Comparison of ENCODE assay signal across 28 mouse cellular contexts in genomic region chr17:31134913-31135312, GRCm38 (mm10). TPM values are rescaled to one million over a fixed set of nuclear protein-coding genes. Genes with fewer than 3 reads are reported as not detected.
"Had no signal": no experiment of that assay in that cellular context is flagged by ENCODE, and none has a peak within 500 bp of the region (broad histone marks: within the 10 kb centered on the region; RNA-seq: fewer than 3 reads in every experiment).

No protein-coding gene starts in this region.

- H3K4me3 ChIP-seq: heart, adult 2 months; heart, embryonic 13.5 days; heart, embryonic 15.5 days; hindbrain, embryonic 13.5 days; hindbrain, embryonic 15.5 days; layer of hippocampus, adult 2 months; left cerebral cortex, adult 2 months; limb, embryonic 10.5 days; limb, embryonic 12.5 days; liver, embryonic 13.5 days had no signal

- ATAC-seq: hindbrain, postnatal 0 days had no signal

- H3K27me3 ChIP-seq: hindbrain, embryonic 13.5 days; hindbrain, embryonic 15.5 days had no signal

- DNase-seq: gastrocnemius, postnatal 14 days; gastrocnemius, postnatal 36 days; heart, adult 11 months; heart, adult 2 months; heart, postnatal 14 days; heart, postnatal 36 days; kidney, adult 11 months; kidney, adult 8-10 months; kidney, postnatal 10 days; kidney, postnatal 25 days; kidney, postnatal 4 days; liver, embryonic 13.5 days had no signal

- H3K27ac ChIP-seq: heart, adult 2 months; heart, embryonic 13.5 days; heart, embryonic 15.5 days; hindbrain, embryonic 13.5 days; hindbrain, embryonic 15.5 days; hindbrain, postnatal 0 days; layer of hippocampus, adult 2 months; left cerebral cortex, adult 2 months; limb, embryonic 10.5 days; limb, embryonic 12.5 days; liver, embryonic 13.5 days had no signal

- H3K9me3 ChIP-seq: heart, embryonic 13.5 days; heart, embryonic 15.5 days; hindbrain, embryonic 13.5 days; hindbrain, embryonic 15.5 days; limb, embryonic 10.5 days; limb, embryonic 12.5 days; liver, embryonic 13.5 days had no signal

- H3K4me2 ChIP-seq: heart, embryonic 11.5 days; heart, embryonic 13.5 days; heart, embryonic 15.5 days; hindbrain, embryonic 13.5 days; hindbrain, embryonic 15.5 days; limb, embryonic 12.5 days had no signal

- H3K9ac ChIP-seq: heart, embryonic 13.5 days; heart, embryonic 15.5 days; hindbrain, embryonic 13.5 days; hindbrain, embryonic 15.5 days; limb, embryonic 12.5 days; liver, embryonic 13.5 days had no signal

- H3K36me3 ChIP-seq: heart, embryonic 13.5 days; heart, embryonic 15.5 days; hindbrain, embryonic 13.5 days; hindbrain, embryonic 15.5 days; limb, embryonic 10.5 days; limb, embryonic 12.5 days; liver, embryonic 13.5 days had no signal

- H3K4me1 ChIP-seq: heart, embryonic 13.5 days; heart, embryonic 15.5 days; hindbrain, embryonic 13.5 days; hindbrain, embryonic 15.5 days; limb, embryonic 12.5 days had no signal

RNA-seq across cellular contexts. Expression of gene Tff3, which starts 5.5 kb away (rescaled TPM):
- polyA plus RNA-seq: heart, embryonic 11.5 days; heart, embryonic 13.5 days; heart, embryonic 15.5 days; heart, postnatal 0 days; kidney, embryonic 14.5 days; limb, embryonic 10.5 days; limb, embryonic 12.5 days had no signal

RNA-seq across cellular contexts. Expression of gene Tff2, which starts 9.2 kb away (rescaled TPM):
- polyA plus RNA-seq: heart, embryonic 11.5 days; heart, embryonic 13.5 days; heart, embryonic 15.5 days; heart, postnatal 0 days; hindbrain, embryonic 11.5 days; hindbrain, embryonic 13.5 days; hindbrain, embryonic 15.5 days; hindbrain, postnatal 0 days; limb, embryonic 10.5 days; limb, embryonic 12.5 days; limb, embryonic 14.5 days; liver, adult 2 months; liver, embryonic 13.5 days had no signal

RNA-seq across cellular contexts. Expression of gene Tff1, which starts 30.2 kb away (rescaled TPM):
- polyA plus RNA-seq: heart, adult 2 months; heart, embryonic 13.5 days; heart, embryonic 15.5 days; heart, postnatal 0 days; hindbrain, embryonic 11.5 days; hindbrain, embryonic 13.5 days; hindbrain, embryonic 15.5 days; hindbrain, postnatal 0 days; kidney, embryonic 14.5 days; kidney, embryonic 16.5 days; limb, embryonic 10.5 days; limb, embryonic 12.5 days; limb, embryonic 14.5 days; liver, embryonic 13.5 days had no signal
